Mouse (Mus musculus) left cerebral cortex, postnatal 36 days (tissue): ENCODE results near the gene Dnah11. TPM values are rescaled to one million over a fixed set of nuclear protein-coding genes. Genes with fewer than 3 reads are reported as not detected.
A peak's percentile ranks its signal among the peaks of the same experiment; 100 is the strongest.

Source experiments
- DNase-seq, 2 experiments: peaks; one replicate each; pipeline ENCODE4 v3.0.0; 2021 to 2022; ENCODE audit warnings: low spot score in 2 of 2, mixed read lengths in 1 of 2
- intact Hi-C: fragments of 180-260 bp; cut with DNase I; formaldehyde crosslinking; loops from one replicate; pipeline ENCODE4 v1.15.1; 2025
- total RNA-seq, 2 experiments: library from RNA; stranded (reverse); gene quantifications; 2 replicates each; pipeline ENCODE4 v1.2.3; 2021

The Dnah11 gene
- total RNA-seq, 2 experiments from 2014 or later = 0.57 to 0.75 TPM

DNA sequence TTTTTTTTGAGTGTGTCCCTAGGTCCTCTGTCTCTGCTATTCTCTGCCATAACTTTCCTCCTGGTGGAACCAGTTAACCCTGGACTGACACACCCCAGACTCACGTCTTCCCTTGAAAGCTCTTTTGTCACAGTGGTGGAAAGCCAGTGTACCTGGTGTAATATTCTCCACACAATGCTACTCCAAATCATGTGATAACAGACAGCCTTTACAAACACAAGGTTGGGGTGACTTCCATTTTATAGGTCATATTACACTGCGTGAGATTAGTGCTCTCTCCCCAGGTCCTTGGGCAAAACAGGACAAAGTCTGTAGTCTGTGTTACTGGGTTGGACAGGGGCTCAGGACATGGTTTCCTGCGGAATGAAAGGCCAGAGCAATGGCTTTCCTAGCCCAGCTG lies 311.4 kb downstream of the Dnah11 start:
- DNase-seq = no peak
- intact Hi-C loops = no loop called here

DNA sequence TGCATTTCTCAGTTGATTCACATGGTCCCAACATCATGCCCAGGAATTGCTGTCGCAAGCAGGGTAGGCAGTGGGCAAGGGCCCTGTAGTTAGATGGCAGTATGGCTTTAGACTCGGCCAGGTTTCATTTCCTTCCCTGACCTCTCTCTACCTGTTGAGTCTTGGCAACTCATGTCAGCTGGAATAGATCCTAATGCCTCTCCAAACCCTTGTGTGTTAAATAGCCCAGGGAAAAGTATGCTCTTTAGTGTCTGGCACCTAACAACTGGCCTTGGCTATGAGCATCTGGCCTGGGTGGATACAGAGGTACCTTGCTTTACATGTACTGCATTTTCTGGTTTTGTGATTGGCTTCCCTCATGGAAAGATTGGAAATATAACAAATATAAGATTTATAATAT lies 314.2 kb downstream of the Dnah11 start:
- no peak for DNase-seq
- intact Hi-C loops = no loop called here

DNA sequence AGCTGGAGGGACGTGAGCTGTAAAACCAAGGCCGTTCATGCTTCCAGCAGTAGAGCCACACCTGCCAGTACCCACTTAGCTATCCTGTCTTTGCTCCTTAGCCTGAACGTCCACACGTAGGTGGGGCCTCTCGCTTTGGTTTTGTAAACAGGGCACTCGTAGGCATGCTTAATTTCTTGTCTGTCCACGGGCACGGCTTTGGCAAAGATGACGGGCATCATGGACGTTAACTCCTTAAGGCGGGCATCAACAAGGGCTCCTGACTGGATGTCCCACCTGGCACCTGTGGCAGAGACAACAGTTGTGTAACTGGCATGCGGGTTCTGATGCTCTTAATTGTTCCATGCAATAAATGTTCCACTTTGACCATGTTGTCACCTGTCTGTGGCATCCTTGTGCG lies 320.5 kb downstream of the Dnah11 start:
- intact Hi-C loops = no loop called here
- DNase-seq = no peak

DNA sequence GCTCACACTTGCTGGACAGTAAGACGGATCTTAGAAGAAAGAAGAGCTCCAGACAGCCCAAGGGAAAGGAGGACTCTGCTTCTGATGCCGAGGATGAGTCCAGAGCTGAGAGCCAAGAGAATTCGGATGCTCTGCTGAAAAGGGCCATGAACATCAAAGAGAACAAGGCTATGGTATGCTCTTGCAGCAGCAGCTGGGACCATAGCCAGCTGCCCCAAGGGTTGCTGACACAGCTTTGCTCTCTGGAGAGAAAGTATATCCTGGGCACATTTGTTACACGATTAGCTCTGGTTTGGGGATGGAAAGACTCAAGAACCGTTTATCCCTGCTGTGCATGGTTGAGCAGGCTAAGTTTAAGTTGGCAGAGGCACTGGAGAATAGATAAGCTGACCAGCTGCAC lies 326.6 kb downstream of the Dnah11 start:
- intact Hi-C loops = no loop called here

DNA sequence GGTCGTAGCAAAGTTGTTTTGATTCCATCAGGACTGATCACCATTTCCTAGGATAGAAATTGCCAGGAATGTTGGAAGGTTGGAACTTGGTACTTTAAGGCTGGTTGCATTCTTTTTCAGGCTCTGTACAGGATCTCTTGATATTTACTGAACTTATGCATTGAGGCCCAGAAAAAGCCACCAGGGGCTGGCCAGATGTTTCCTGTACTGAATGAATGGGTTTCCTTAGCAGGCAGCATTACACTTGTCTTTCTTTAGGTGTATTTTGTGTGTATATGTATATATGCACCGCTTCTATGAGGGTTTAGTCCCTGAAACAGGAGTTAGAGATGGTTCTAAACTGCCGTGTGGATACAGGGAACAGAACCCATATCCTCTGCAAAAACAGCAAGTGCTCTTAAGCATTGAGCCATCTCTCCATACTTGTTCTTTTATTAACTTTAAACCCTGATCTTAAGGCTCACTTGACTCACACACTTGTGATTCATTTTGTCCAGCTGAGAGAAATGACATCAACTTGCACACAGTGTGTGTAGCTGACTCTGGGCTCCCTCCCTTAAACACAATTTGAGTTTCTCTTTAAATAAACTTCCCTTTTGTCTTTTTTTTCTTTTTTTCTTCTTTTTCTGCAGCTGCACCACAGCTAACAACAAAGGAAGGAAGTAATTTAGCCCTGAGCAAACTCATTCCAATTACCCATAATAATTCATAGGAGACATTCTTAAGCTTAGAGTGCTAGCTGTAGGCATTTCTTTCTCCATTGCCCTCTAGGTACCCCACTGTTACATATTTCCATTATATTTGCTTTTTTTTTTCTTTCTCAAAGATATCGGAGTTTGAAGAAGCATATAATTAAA lies 330.9 kb downstream of the Dnah11 start:
- intact Hi-C loops = loop anchor here (5.0 kb wide), 1 partner anchor 41 kb away; no protein-coding TSS in a partner anchor
- no peak for DNase-seq

More for the DNA sequence above, 326.6 kb downstream of the Dnah11 start:
- DNase-seq = no peak

DNA sequence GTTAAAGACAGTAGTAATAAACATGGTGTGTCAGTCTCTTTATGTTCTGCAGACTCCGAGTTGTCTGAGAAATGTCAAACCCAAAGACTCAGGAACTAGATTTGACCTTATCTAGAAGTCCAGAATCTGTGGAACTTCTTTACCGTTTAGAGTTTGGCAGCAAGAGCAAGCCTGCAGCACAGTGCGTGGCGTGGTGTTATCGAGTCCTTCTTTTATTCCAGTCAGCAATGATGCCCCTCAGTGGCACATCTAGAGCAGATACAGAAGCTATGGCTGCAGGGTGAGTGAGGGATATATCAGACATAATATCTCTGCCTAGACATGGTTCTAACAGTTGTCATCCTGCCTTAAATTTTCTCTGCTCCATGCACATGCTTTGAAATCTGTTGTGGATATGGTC lies 336.2 kb downstream of the Dnah11 start:
- no peak for DNase-seq
- intact Hi-C loops = no loop called here

DNA sequence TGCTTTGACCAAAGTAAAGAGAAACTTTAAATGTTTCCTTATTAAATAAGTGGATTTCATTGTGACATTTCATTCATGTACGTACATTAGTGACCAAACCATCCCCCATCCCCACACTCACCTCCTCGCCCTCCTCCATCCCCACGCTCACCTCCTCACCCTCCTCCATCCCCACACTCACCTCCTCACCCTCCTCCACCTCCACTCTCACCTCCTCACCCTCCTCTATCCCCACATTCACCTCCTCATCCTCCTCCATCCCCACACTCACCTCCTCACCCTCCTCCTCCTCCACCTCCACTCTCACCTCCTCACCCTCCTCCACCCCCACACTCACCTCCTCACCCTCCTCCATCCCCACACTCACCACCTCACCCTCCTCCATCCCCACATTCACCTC lies 337.6 kb downstream of the Dnah11 start:
- no peak for DNase-seq
- intact Hi-C loops = no loop called here

DNA sequence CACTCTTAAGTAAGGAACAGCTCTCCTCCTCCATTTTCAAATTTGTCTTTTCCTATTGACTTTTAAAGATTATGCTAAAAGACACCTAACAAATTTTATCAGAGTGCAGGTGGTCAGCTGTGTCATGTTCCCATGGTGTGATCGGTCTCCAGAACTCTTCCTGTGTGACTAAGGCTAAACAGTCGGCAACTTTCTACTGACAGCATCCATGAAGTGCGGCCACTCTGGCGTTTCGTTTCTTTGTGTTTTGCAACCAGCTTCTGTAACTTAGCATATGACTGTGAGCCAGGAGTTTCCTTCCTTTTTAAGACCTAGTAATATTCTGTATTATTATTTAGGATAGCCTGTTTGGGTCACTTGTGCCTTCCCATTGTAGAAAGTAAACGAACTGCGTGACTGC lies 338.0 kb downstream of the Dnah11 start:
- no peak for DNase-seq
- intact Hi-C loops = no loop called here

DNA sequence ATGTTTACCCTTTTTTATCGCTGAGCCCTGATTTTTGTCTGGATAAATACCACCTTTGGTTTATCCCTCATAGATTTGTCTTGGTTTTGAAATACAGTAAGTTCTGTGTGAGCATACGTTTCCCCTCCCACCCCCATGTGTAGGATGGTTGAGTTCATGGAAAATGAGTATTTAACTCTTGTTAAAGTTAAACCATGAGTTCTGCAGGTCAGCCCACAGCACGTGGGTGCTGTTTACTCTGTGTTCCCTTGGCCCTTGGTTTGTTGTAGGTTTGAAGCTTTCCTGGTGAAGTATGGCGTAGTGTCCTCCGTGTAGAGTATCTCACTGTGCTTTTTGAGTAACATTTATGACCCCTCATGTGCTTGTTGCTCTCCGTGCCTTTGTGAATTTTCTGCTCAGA lies 341.0 kb downstream of the Dnah11 start:
- no peak for DNase-seq
- intact Hi-C loops = no loop called here

DNA sequence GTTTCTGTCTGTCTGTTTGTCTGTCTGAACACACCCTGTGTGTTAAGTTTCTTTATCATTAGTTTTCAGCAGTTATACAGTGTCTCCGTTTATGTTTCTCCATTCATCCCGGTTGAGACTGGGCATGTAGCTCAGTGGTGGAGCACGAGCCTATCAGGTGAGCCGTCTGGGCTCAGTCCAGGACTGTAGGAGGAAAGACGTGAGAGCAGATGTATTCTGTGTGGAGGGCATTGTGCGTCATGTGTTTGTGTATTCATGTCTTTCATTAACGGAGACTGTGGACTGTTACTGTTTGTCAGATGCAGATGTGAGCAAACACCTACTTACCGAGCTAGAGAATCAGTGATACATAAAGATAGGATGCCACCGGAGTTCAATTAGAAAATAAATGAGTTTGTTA lies 341.8 kb downstream of the Dnah11 start:
- intact Hi-C loops = no loop called here

DNA sequence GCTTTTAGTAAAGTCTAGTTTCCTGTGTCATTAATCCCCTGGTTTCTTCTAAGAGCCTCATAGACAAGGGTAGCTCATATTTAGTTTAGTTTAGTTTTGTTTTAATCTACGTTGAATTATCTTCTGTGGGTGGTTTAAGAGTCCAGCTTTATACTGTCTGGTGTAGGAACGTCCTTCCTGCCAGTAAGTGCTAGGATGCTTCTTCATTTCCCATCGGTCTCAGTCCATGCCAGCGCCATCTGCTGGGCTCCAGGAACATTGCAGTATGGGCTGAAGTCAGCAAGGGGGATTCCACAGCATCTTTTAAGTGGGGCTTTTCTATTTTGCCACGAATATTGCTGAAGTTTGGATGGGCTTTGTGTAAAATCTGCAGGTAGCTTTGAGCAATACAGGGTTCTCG lies 345.5 kb downstream of the Dnah11 start:
- DNase-seq = peak; percentile 15 to 34
- intact Hi-C loops = loop anchor here (2.0 to 5.0 kb wide), 3 partner anchors 33 to 466 kb away; no protein-coding TSS in a partner anchor

More for the DNA sequence above, 341.8 kb downstream of the Dnah11 start:
- DNase-seq = no peak

DNA sequence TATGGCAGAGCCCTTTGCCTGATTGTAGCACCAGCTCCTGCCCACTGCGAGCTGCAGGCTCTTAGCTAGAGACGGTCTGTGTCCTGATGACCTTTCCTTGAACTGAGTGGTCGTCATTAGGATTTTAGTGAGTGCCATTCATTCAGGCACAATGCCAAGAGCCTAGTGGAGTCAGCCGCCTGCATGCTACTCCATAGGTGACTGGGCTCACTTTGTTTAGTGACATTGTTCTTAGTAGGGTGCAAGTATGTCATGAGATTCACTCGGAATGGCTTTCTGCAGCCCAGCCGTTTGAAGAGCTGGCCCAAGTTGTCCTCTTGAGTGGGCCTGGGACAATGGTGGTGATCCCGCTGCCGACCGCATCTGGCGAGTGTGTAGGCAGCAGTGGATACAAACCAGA lies 348.4 kb downstream of the Dnah11 start:
- intact Hi-C loops = loop anchor here (5.0 kb wide), 1 partner anchor 463 kb away; no protein-coding TSS in a partner anchor
- no peak for DNase-seq

DNA sequence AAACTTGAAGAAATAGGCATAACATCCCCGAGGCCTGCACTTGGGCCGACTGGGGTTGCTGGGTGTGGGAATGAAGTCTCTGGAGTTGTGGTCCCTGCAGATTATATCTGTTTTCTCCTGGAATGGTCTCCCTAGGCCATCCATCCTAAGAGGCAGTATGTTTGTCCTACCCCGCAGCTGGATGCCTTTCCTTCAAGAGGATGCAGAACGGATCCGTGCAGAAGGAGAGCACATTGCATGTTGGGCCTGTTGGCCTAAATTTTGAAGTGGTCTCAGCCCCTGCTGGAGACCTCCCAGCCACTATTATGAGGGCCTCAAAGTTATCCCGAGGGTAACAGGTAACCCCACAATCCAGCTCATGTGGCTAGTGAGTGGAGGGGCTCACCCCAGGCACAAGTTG lies 350.2 kb downstream of the Dnah11 start:
- intact Hi-C loops = no loop called here

DNA sequence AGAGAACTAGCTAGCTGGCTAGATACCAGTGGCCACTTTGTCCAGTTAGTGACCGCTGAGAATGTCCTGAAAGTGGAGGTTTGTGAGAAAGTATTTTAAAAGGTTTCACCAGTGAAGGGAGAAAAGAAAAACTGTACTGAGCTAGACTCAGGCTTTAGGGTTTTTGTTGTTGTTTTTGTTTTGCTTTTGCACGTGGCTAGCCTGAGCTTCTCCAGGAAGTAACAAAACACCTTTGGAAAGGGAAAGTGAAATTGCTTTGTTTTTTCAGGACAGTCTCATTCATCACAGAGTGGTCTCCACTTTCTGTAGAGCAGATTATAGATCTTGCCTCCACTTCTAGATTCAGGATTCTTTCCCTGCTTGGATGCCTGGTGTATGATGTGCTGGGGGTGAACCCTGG lies 353.9 kb downstream of the Dnah11 start:
- intact Hi-C loops = no loop called here
- DNase-seq = no peak

More for the DNA sequence above, 350.2 kb downstream of the Dnah11 start:
- no peak for DNase-seq

DNA sequence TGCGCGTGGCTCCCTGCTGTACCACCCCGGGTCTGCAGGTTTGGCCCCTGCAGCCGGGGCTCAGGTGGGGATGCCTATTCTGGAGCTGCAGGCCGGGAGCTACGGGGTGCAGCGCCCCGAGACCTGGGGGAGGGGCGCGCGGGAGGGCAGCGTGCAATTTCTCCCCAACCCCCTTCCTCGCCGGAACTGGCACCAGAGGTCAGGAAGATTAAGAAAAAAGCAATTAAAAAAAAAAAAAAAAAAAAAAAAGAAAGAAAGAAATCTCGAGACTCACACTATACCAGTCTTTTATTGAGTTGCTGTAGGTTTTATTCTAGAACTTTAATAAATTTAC lies 354.8 kb downstream of the Dnah11 start:
- DNase-seq = no peak
- intact Hi-C loops = no loop called here

DNA sequence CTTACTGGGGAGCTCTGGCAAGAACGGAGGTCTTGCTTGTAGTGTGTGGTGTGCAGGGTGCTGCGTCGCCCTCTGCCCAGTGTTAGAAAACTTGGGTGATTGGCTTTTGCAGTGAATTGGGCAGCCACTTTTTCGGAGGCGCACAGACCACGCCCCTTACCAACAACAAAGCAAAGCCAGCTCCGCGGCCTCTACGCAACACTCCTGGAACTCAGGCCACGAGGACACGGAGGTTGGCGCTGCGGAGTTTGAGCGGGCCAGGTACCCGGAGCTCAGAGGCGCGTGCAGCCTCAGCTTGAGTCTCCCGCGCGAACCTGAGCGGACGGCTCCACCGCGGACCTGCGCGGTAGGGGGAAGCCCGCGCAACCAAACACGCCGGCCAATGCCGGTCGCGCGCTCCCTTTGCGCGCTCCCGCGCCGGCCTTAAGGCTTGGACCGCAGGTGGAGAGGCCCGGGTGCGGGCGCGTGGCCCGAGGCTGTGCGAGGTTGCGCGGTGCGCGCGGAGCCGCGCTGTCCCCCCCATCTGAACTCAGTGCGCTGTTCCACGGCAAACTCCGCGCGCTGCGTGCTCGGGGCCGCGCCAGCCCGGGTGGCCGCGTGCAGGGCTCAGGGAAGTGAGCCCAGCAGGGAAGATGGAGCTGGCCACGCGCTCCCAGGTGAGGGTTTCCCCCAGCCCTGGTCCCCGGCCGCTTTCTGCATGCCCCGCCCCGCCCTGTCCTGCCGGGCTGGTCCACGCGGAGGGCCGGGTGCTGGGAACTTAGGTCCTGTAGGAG lies 355.4 kb downstream of the Dnah11 start:
- intact Hi-C loops = no loop called here
- DNase-seq = peak; percentile 54 to 69

DNA sequence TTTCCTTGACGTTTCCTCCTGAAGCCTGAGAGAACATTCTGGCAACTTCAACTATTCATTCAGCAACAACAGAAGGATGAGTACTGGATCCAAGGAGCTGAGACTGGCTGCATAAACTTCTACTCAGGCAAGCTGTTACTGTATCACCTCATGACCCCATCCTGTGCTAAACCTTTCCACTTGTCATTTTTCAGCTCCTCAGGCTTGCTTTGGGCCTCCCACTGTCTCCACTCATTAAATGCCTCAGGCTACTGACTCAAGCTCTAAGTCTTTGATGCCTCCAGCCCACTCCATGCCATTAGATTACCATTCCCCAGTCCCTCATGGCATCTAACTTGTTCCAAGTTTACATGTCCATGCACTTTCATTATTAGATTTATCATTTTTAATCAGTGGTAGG lies 356.2 kb downstream of the Dnah11 start:
- no peak for DNase-seq
- intact Hi-C loops = no loop called here

DNA sequence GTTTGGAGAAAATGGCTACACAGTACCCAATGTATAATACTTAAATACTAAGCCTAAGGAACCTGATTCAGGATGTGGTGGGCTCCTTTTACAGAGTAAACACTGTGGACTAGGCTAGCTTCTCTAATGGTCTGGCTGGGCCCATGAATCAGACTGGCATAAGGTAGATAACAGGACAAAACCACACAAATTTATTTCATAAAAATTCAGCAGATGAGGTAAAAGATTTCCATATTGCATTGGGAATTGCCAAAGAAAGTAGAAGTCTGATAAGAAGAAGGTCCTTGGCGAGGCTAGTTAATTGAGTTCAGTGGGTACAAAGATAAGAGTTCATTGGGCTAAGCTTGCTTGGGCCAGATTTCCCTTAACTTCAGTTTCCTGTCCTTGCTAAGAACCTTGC lies 358.1 kb downstream of the Dnah11 start:
- intact Hi-C loops = no loop called here
- DNase-seq = no peak

DNA sequence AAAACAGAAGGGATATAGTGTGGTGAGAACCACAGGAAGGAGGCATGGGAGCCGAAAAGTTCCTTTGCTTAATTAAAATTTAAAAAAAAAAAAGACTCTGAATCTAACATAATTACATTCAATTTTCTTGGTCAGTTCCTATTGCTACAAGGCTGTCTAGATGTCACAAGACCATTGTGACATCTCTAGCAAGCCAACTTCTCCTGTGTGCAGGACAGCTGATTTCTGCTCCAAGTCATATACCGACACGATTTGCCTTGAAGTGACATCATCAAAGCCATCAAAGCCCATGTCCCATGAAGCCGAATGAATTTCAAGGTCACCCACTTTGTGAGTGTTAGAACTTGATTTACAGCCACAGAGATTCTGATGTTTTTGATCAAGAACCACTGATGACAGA lies 361.5 kb downstream of the Dnah11 start:
- DNase-seq = no peak
- intact Hi-C loops = no loop called here

DNA sequence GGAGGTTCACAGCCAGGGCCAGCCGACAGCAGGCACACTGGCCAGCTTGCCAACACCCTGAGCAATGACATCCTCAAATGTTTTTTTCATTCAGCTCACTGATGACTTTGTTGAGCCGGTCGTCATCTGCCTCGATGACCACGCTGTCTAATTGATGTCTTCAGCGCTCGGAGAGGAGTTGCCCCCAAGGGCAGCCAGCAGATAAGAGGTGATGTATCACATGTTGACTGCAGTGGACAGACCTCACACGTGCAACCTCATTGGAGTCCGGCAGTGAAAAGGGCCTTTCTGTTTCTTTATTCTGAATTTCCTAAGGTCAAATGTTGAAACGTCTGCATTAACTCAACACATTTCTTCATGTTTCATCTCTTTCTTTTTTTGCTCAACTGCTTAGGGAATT lies 363.5 kb downstream of the Dnah11 start:
- DNase-seq = no peak
- intact Hi-C loops = no loop called here

DNA sequence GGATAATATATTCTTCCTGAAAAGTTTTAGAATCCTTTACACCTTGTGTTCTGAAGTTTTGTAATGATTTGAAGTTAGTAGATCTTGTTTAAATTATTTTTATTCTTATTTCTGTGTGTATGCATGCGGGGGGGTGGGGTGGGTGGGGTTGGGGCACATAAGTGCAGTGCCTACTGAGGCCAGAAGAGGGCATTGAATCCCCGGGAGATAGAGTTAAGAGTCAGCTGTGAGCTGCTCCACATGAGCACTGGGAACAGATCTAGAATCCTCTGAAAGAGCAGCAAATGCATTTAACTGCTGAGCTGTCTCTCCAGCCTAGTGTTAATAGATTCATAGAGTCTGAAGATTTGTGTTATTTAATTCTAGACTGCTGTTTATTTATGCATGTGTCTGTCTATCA lies 364.2 kb downstream of the Dnah11 start:
- intact Hi-C loops = no loop called here
- no peak for DNase-seq
